Mouse (Mus musculus): ENCODE data around the gene C8b.
A peak's percentile ranks its signal among the peaks of the same experiment; 100 is the strongest.

Gene C8b

DNA sequence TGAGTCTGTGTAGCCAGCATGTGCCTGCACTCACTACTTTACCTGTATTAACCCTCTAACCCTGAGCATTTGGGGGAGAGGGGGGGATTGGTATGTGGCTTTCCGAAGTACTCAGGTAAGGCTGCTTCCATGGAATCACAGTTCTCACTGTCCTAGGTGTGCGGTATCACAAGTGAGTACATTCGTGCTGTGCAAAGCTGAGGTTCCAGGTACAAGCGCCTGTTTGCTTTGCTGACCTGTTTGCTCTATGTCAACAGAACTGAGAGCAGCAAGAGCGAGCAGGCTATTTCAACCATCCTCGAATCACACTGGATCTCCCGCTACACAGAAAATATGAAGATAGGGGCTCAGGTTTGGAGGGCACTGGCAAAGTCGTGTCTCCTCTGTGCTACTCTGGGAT lies at the start of gene C8b:
TSS of gene C8b (plus strand) at position 253 of the 400 bp plus-strand sequence.
- no peak for DNase-seq (ENCODE audit: low spot score)

DNA sequence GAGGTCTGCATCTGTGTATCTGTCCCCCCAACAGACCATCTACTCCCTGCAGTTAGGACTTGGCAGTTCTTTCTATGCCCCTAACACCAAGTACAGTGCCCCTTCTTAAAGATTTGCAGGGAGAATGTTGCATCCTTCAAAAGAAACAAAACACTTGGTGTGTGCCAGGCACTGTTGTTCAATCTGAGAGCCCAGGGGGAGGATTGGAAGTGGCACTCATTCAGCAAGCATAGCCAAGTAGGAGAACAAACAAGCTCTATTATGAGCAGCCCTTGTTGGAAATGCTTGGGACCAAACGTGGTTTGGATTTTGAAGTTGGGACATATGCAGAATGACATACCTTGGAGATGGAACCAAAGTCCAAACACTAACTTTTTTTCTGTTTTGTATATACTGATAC lies 49.6 kb upstream of the C8b start:
- DNase-seq (ENCODE audit: low spot score) = no peak

- DNase-seq (ENCODE audit: low spot score) = peak; percentile 55
Measured at GRCm38 (mm10) chr4:104718973-104719795, 46.9 kb upstream of the C8b start.

DNA sequence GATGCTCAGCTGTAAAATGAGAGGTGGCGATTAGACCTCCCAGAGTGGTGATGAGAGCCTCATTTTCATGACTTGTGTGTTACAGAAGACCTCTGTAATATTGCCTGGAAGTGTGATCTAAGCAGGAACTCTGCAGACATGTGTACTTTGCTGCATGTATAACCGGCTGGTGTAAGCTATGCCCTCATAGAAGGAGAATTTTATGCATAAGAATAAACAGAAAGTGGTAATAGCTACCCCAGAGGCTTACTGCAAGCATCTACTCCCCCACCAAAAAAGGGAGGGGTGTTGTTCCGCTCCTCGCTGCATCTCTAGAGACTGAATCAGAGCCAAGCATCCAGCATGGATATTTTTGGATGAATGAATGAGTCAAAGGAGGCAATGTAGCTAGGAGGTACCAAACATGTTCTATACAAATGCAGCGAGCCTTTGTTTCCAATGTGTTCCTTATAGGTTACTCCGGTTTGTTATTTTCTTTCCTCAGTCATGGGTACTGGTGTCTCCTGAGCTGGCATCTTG lies 42.5 kb upstream of the C8b start:
- no peak for DNase-seq (ENCODE audit: low spot score)

DNA sequence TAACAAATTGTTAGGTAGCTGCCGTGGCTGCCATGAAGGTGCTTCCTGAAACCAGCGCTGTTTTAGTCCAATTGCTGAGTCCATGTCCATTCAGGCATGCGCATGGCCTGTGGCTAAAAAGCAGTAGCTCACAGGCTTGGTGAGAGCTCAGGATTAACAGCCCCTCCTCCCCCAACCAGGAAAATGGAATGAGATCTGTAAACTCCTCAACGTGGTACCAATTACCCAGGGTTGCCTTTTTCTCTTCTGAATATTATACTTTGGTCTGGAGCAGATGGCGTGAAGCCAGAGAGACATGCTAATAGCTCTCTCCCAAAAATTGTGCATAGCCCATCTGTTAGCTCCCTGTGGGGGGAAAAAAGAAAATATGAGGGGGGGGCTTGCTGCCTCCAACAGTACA lies 41.9 kb upstream of the C8b start:
- DNase-seq (ENCODE audit: low spot score) = no peak

- DNase-seq (ENCODE audit: low spot score) = peak; percentile 63
Measured at GRCm38 (mm10) chr4:104725673-104726072, 40.4 kb upstream of the C8b start.

DNA sequence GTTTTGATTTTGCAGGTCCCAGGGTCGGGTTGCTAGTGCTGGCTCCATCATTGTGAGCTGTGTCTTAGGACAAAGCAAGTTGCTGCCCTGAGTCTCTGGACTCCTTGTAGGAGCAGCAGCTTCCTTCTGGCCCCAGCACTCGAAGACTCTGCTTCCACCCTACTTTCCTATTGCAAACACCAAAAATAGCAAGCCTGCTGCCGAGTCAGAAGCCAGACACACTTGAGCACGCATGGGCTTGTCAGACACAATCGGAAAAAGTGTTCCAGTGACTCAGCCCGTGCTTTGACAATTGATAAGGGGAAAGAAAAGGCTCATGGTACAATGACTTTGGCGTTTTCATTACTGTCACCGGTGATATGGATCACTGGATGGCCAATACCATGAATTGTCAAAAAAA lies 36.9 kb upstream of the C8b start:
- DNase-seq (ENCODE audit: low spot score) = no peak

DNA sequence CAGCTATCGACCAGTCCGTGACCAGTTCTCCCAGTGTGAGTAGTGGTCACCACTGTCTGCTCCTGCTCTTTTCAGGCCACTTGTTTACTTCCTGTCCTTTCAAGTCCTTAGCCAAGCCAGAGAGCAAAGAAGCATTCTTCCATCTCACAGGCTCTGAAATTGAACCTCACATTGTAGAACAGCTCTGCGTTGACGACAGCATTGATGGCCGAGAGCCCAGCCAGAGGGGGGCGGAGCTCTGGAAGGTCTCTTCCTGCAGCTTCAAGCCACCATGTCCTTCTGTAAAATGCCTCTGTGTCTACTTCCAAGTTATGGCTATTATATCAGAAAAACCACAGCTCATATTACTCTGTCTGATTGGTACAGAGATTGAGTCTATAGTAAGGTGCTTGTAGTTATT lies 19.6 kb upstream of the C8b start:
- DNase-seq (ENCODE audit: low spot score) = no peak

GRCm38 (mm10) chr4:104754090-104754489 lies 12.0 kb upstream of the C8b start:
- no peak for DNase-seq (ENCODE audit: low spot score)

- DNase-seq (ENCODE audit: low spot score) = peak; percentile 43
Measured at GRCm38 (mm10) chr4:104760878-104761624, 5.1 kb upstream of the C8b start.

DNA sequence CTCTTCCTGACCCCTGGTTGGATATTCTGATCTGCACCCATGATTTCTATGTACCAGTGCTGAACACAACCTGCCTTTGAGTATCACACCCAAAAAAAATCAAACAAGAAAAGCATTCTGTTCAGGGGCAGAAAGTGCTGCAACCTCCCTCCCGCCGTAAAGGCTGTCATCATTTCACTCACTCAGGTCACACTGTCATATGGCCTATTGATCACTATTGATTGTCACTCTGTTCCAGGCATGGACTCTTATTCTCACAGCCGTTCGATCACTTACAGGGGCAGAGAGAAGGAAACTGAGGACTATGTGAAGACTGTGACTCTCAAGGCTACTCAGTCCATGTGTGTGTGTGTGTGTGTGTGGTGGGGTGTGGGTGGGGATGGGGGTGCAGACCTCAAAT lies 2.1 kb downstream of the C8b start:
- no peak for DNase-seq (ENCODE audit: low spot score)

- DNase-seq (ENCODE audit: low spot score) = no peak
Measured at GRCm38 (mm10) chr4:104769602-104770001, 3.5 kb downstream of the C8b start.

DNA sequence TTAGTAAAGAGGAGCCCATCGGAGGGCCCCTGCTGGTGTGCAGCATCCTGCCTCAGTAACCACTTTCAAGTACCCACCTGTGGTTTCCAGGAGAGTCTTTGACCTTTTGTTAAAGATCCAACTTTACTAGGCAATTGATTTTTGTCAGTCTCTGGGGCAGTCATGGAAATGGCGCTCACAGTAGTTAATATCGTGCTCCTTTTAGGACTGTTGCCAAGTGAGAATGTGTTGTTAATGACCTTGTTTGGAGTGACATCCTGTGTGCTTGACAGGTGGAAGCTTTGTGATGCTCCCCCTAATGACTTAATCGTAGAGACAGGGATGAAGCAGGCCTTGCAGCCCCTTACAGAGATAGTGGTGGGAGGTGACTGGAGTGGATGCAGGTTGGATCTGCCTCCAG lies 4.2 kb downstream of the C8b start:
- DNase-seq (ENCODE audit: low spot score) = no peak

DNA sequence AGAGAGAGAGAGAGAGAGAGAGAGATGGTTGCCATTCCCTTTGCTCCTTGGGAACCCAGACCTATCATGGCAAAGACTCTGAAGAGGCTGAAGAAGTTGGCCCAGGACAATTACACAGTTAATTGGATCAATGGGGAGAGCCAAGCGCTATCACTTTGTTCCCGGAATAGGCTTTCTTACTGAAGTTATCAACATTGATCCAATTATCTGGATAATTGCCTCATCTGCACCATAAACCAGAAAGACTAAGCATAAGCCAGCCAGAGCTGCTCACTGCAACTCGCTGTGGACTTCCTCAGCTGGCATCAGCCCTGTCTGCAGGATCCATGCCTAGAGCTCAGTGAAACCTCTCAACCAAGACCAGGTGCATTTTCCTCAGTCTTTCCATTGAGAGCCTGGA lies 9.5 kb downstream of the C8b start:
- DNase-seq (ENCODE audit: low spot score) = no peak

- DNase-seq (ENCODE audit: low spot score) = no peak
Measured at GRCm38 (mm10) chr4:104779460-104779859, 13.3 kb downstream of the C8b start.

DNA sequence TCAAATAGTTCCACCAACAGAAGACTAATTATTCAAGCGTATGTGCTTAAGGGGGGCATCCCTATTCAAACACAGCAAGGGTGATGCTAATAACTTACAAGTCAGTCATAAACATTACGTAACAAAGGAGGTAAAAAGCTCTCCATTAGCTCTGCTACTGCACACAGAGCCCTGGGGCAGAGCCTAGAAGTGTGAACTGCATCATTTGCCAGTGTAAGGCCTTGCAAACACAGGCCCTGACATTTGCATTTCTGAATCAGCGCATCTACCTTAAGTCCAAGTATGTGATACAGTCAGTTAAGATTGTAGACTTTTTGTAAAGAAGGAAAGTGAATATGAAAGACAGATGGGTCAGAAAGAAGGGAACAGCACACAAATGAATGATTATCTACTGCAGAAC lies 15.3 kb downstream of the C8b start:
- DNase-seq (ENCODE audit: low spot score) = no peak

DNA sequence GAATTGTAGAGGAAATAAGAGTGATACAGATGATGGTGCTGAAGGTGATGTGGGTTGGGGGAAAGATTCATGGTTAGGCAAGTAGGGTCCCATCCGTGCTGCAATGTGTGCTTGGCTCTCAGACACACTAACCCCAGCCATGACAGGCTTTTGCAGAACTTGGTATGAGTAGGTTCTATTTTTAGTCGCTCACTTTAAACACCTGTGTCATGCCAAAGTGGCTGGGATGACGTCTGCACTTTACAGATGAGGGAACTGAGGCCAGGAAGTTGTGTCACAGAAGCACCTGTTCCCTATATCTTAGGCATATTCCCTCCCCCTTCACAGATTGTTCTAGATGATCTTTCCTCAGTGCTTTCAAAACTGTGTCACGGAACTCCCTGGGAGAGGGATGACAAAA lies 16.2 kb downstream of the C8b start:
- DNase-seq (ENCODE audit: low spot score) = no peak

- DNase-seq (ENCODE audit: low spot score) = no peak
Measured at GRCm38 (mm10) chr4:104792111-104792510, 26.0 kb downstream of the C8b start.

- DNase-seq (ENCODE audit: low spot score) = no peak
Measured at GRCm38 (mm10) chr4:104798951-104799350, 32.8 kb downstream of the C8b start.

- DNase-seq (ENCODE audit: low spot score) = no peak
Measured at GRCm38 (mm10) chr4:104801625-104802024, 35.5 kb downstream of the C8b start.

- no peak for DNase-seq (ENCODE audit: low spot score)
Measured at GRCm38 (mm10) chr4:104804100-104804499, 38.0 kb downstream of the C8b start.

GRCm38 (mm10) chr4:104805414-104806257 lies 39.5 kb downstream of the C8b start:
- no peak for DNase-seq (ENCODE audit: low spot score)
